Mouse (Mus musculus) T-helper 1 cell (primary cell): ENCODE data around the gene Tmem39a.

ENCODE experiments used
- in situ Hi-C: fragments of 300-600 bp; cut with MboI, MseI; formaldehyde crosslinking; loops from one replicate; pipeline ENCODE4 v1.15.1; 2025; ENCODE audit warnings: high pct_unique_total_duplicates

The Tmem39a gene

DNA sequence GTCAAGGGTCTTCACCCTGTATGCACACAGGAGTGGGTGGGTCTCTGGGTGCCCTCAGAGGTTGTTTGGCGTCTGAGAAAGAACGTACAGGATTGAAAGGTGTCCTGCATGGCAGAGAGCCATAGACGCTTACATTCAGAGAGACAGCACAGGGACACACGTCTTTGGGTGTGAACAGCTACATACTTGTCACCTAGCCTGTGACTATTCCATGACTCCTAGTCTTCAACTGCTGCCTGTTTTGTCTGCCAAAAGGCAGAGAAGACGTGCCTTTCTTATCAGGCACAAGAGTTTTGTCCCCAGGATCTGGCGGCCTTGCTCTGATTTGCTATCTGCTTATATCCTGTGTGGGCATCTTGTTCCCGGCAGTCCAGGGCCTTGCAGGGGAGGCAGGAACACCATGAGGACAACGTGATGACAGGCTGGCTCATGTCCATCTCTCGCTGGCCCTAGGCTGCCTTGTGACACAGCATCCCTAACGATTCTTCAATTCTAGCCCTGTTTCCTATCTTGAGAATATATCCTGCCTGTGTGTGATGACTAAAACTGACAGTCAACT lies 67.4 kb downstream of the Tmem39a start:
- in situ Hi-C loops, result loop anchor here (10.0 to 25.0 kb wide), 2 partner anchors 111 to 169 kb away; partner anchors contain the start of gene B4galt4

DNA sequence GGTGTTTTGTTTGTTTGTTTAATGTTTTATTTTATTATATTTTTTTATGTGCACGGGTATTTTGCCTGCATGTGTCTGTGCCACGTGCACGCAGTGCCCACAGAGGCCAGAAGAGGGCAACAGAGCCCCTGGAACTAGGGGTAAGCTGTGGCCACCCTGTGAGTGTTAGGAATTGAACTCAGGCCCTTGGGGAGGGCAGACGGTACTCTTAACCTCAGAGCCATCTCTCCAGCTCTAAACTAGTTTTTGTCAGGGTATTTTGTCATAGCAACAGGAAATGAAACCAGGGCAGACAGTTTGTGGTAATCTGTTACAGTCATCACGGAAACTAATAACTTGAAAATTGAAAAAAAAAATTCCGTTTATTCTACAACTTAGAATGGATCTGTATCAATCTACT lies 73.6 kb downstream of the Tmem39a start:
- in situ Hi-C loops, result loop anchor here (25.0 kb wide), 1 partner anchor 105 kb away; the partner anchor contains the start of gene B4galt4

DNA sequence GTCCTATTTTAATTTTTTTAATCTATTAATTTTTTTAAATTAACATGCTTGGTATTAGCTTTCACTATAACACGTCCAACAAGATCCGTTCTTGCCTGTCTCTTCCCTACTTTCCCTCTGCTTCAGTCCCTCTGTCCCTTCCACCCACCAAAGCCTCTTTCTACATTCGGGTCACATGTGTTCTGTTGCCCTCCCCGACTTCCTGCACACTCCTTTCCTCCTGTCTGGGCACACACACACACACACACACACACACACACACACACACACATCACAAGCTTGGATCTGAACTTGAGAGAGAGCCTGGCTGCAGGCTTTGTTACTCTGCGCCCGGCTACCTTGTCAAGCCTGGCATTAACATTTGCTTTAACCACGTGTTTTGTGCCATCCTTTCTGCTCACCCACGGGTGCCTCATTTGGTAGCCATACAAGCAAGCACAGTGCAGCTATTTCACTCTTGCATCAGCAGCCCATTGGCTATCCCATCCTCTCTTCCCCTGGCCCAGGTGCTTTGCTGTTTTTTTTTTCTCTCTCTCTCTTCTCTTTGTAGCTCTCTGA lies 77.4 kb downstream of the Tmem39a start:
- in situ Hi-C loops, result loop anchor here (25.0 kb wide), 1 partner anchor 101 kb away; the partner anchor contains the start of gene B4galt4

DNA sequence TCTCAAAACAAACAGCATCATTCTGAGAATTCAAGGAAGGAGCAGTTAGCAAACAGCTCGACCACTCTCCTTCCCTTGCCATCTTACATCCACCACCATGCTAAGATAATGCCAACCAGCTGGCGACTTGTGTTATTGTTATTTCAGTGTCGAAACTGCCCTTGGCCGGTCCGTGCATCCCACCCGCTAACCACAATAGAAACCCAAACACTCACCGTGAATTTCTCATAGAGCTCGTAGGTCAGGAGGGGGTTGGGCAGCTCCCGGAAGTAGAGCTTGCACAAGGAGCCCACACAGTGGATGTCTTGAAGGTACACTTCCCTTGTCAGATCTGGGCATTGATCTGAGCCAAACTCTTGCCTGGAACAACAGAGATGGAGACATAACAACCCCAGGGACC lies 78.2 kb downstream of the Tmem39a start:
- in situ Hi-C loops, result loop anchor here (25.0 kb wide), 1 partner anchor 101 kb away; the partner anchor contains the start of gene B4galt4

DNA sequence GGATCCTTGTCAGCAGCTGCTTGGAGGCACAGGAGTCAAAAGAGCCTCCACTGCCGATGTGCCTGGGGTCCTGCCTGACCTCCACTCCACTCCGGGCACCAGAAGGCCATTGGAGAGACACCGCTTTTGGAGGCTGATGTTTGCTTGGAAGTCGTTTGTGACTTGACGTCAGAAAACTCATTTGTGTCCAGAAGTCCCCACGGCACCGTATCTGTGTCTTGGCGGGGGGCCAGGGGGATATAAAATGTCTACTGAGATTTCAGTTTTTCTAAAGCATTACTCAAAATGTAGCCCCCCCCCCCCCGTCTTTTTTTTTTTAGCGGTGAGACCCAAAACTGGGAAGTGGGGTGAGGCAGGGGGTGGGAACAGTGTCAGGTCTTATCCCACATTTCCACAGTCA lies 78.6 kb downstream of the Tmem39a start:
- in situ Hi-C loops, result loop anchor here (25.0 kb wide), 1 partner anchor 100 kb away; the partner anchor contains the start of gene B4galt4
